Mouse (Mus musculus) thymus, postnatal 36 days (tissue): Measurements from ENCODE around the gene Boll.

ENCODE experiments used
- DNase-seq, 2 experiments: peaks; one replicate each; pipeline ENCODE4 v3.0.0; 2022; ENCODE audit warnings: mixed read lengths in 2 of 2

Gene Boll

GRCm38 (mm10) chr1:55205808-55206327 lies 157.4 kb downstream of the Boll start:
- no peak for DNase-seq

GRCm38 (mm10) chr1:55201850-55202752 lies 161.2 kb downstream of the Boll start:
- DNase-seq: no peak

DNA sequence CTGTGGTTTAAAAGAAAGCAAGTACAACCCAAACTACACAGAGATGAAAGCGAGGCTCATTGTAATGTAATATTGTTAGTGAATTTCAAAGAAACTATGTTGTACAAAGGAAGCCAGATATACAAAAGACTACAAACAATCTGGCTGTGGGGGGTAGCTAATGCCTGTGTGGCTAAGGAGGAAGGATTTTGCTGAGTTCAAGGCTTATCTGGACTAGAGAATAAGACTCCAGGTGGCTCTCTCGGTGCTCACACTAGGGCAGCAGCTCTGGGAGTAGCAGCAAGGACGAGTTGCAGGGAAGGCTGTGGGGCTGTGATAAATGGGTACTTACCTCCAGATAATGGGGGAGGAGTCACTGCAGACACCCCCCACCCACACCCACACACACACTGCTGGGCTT lies 164.6 kb downstream of the Boll start:
- DNase-seq: no peak
